Mouse (Mus musculus) MEL (cell line): ENCODE measurements around the gene Flt3l. TPM values are rescaled to one million over a fixed set of nuclear protein-coding genes. Genes with fewer than 3 reads are reported as not detected.
A peak's percentile ranks its signal among the peaks of the same experiment; 100 is the strongest.

ENCODE experiments used
- DNase-seq: peaks from one replicate; pipeline ENCODE4 v3.0.0; 2011; ENCODE audit warnings: low read depth, low spot score
- H3K27ac ChIP-seq: 2 replicates; pipeline ENCODE4 v1.5.1; 2012; ENCODE audit warnings: low read depth, mild to moderate bottlenecking, control low read depth, low read length, moderate library complexity; ENCODE audit not compliant: control insufficient read depth
- H3K27me3 ChIP-seq, 2 experiments: fragments of 150-350 bp in 1 of 2; sonication (generic) in 1 of 2; 2 replicates each; pipeline ENCODE4 v1.6.1; 2012; ENCODE audit warnings: low read length in 2 of 2, mild to moderate bottlenecking in 2 of 2, improper control_type of control experiment in 1 of 2, moderate library complexity in 1 of 2; ENCODE audit not compliant: insufficient read depth in 2 of 2, control insufficient read depth in 1 of 2
- H3K36me3 ChIP-seq, 2 experiments: 2 replicates each; pipeline ENCODE4 v1.6.1; 2012 to 2014; ENCODE audit warnings: low read length in 2 of 2, improper control_type of control experiment in 1 of 2, inconsistent platforms in 1 of 2, mild to moderate bottlenecking in 1 of 2; ENCODE audit not compliant: insufficient read depth in 2 of 2, control insufficient read depth in 1 of 2
- H3K4me1 ChIP-seq, 2 experiments: fragments of 150-350 bp in 1 of 2; sonication (generic) in 1 of 2; 2 replicates each; pipeline ENCODE4 v1.6.1; 2012; ENCODE audit warnings: low read length in 2 of 2, improper control_type of control experiment in 1 of 2, mild to moderate bottlenecking in 1 of 2; ENCODE audit not compliant: insufficient read depth in 2 of 2, control insufficient read depth in 1 of 2
- H3K4me3 ChIP-seq, 2 experiments: fragments of 150-350 bp in 1 of 2; sonication (generic) in 1 of 2; 2 replicates each; pipeline ENCODE4 v1.5.1; 2012; ENCODE audit warnings: low read depth in 2 of 2, low read length in 2 of 2, mild to moderate bottlenecking in 2 of 2, moderate library complexity in 2 of 2, control low read depth in 1 of 2, improper control_type of control experiment in 1 of 2; ENCODE audit not compliant: control insufficient read depth in 1 of 2, insufficient read depth in 1 of 2
- H3K79me2 ChIP-seq: 2 replicates; pipeline ENCODE4 v1.6.1; 2012; ENCODE audit warnings: mild to moderate bottlenecking, low read length, moderate library complexity; ENCODE audit not compliant: control insufficient read depth, poor library complexity, insufficient read depth
- H3K9ac ChIP-seq: 2 replicates; pipeline ENCODE4 v1.6.1; 2012; ENCODE audit warnings: low read depth, mild to moderate bottlenecking, control low read depth, low read length, moderate library complexity; ENCODE audit not compliant: control insufficient read depth, poor library complexity, severe bottlenecking
- H3K9me3 ChIP-seq: fragments of 150-350 bp; sonication (generic); replicated peaks from 2 replicates; pipeline ENCODE4 v1.6.1; 2012; ENCODE audit warnings: mild to moderate bottlenecking, low read length, improper control_type of control experiment, moderate library complexity; ENCODE audit not compliant: insufficient read depth
- BHLHE40 ChIP-seq: IDR thresholded peaks from 2 replicates; pipeline ENCODE4 v1.6.1; 2012; ENCODE audit warnings: low read depth, mild to moderate bottlenecking, inconsistent platforms, low read length, improper control_type of control experiment, borderline replicate concordance
- CTCF ChIP-seq, 3 experiments: IDR thresholded peaks in 2 of 3; conservative IDR thresholded peaks in 1 of 3; 2 replicates each; pipeline ENCODE4 v1.5.1; 2011 to 2012; ENCODE audit warnings: low read length in 3 of 3, low read depth in 2 of 3, mild to moderate bottlenecking in 2 of 3, improper control_type of control experiment in 1 of 3, inconsistent platforms in 1 of 3, mixed read lengths in 1 of 3, moderate library complexity in 1 of 3; ENCODE audit not compliant: control insufficient read depth in 1 of 3, insufficient read depth in 1 of 3, poor library complexity in 1 of 3, severe bottlenecking in 1 of 3
- E2F4 ChIP-seq: IDR thresholded peaks from 2 replicates; pipeline ENCODE4 v1.6.1; 2011; ENCODE audit warnings: low read depth, low read length, improper control_type of control experiment, borderline replicate concordance
- ELF1 ChIP-seq: IDR thresholded peaks from 2 replicates; pipeline ENCODE4 v1.6.1; 2014; ENCODE audit warnings: low read depth, mild to moderate bottlenecking, inconsistent platforms, low read length, improper control_type of control experiment, moderate library complexity
- EP300 ChIP-seq, 2 experiments: IDR thresholded peaks; 2 replicates each; pipeline ENCODE4 v1.6.1; 2011; ENCODE audit warnings: improper control_type of control experiment in 2 of 2, low read length in 2 of 2, low read depth in 1 of 2, mild to moderate bottlenecking in 1 of 2
- ETS1 ChIP-seq: IDR thresholded peaks from 2 replicates; pipeline ENCODE4 v1.6.1; 2012; ENCODE audit warnings: low read depth, mild to moderate bottlenecking, inconsistent platforms, low read length, improper control_type of control experiment, moderate library complexity
- GABPA ChIP-seq: IDR thresholded peaks from 2 replicates; pipeline ENCODE4 v1.6.1; 2012; ENCODE audit warnings: low read depth, mild to moderate bottlenecking, inconsistent platforms, low read length, improper control_type of control experiment, moderate library complexity
- GATA1 ChIP-seq: IDR thresholded peaks from 2 replicates; pipeline ENCODE4 v1.6.1; 2011; ENCODE audit warnings: low read depth, low read length, improper control_type of control experiment
- HCFC1 ChIP-seq: IDR thresholded peaks from 2 replicates; pipeline ENCODE4 v1.6.1; 2012; ENCODE audit warnings: low read depth, mild to moderate bottlenecking, inconsistent platforms, low read length, improper control_type of control experiment, moderate library complexity
- KAT2A ChIP-seq: conservative IDR thresholded peaks from 2 replicates; pipeline ENCODE4 v1.6.1; 2012; ENCODE audit warnings: low read depth, low read length, improper control_type of control experiment, inconsistent platforms
- MAFK ChIP-seq: IDR thresholded peaks from 2 replicates; pipeline ENCODE4 v1.6.1; 2011; ENCODE audit warnings: low read depth, mild to moderate bottlenecking, low read length, improper control_type of control experiment, borderline replicate concordance
- MAX ChIP-seq: IDR thresholded peaks from 2 replicates; pipeline ENCODE4 v1.6.1; 2011; ENCODE audit warnings: low read length, improper control_type of control experiment
- MEF2A ChIP-seq: IDR thresholded peaks from 2 replicates; pipeline ENCODE4 v1.6.1; 2014; ENCODE audit warnings: low read depth, mild to moderate bottlenecking, inconsistent platforms, low read length, improper control_type of control experiment; ENCODE audit not compliant: poor library complexity, insufficient replicate concordance, severe bottlenecking; ENCODE audit errors: extremely low read depth
- MYB ChIP-seq: IDR thresholded peaks from 2 replicates; pipeline ENCODE4 v1.6.1; 2011; ENCODE audit warnings: mild to moderate bottlenecking, low read depth, low read length, improper control_type of control experiment
- MYC ChIP-seq: IDR thresholded peaks from 2 replicates; pipeline ENCODE4 v1.6.1; 2011; ENCODE audit warnings: low read depth, mild to moderate bottlenecking, low read length, improper control_type of control experiment, moderate library complexity
- RAD21 ChIP-seq: IDR thresholded peaks from 2 replicates; pipeline ENCODE4 v1.6.1; 2011; ENCODE audit warnings: mild to moderate bottlenecking, low read depth, low read length, improper control_type of control experiment
- RCOR1 ChIP-seq: IDR thresholded peaks from 2 replicates; pipeline ENCODE4 v1.6.1; 2012; ENCODE audit warnings: low read depth, mild to moderate bottlenecking, inconsistent platforms, low read length, improper control_type of control experiment
- SIN3A ChIP-seq: IDR thresholded peaks from 2 replicates; pipeline ENCODE4 v1.6.1; 2012; ENCODE audit warnings: low read length, improper control_type of control experiment, inconsistent platforms
- SMC3 ChIP-seq: IDR thresholded peaks from 2 replicates; pipeline ENCODE4 v1.6.1; 2011; ENCODE audit warnings: low read depth, low read length, improper control_type of control experiment
- TAL1 ChIP-seq: IDR thresholded peaks from 2 replicates; pipeline ENCODE4 v1.6.1; 2012; ENCODE audit warnings: mild to moderate bottlenecking, inconsistent platforms, low read length, moderate library complexity, mixed read lengths
- TCF12 ChIP-seq: IDR thresholded peaks from 2 replicates; pipeline ENCODE4 v1.6.1; 2014; ENCODE audit warnings: low read depth, mild to moderate bottlenecking, inconsistent platforms, low read length, improper control_type of control experiment, moderate library complexity
- UBTF ChIP-seq: IDR thresholded peaks from 2 replicates; pipeline ENCODE4 v1.6.1; 2012; ENCODE audit warnings: low read depth, mild to moderate bottlenecking, inconsistent platforms, low read length, improper control_type of control experiment, moderate library complexity, borderline replicate concordance; ENCODE audit not compliant: insufficient read depth
- USF1 ChIP-seq: IDR thresholded peaks from 2 replicates; pipeline ENCODE4 v1.6.1; 2014; ENCODE audit warnings: low read depth, mild to moderate bottlenecking, inconsistent platforms, low read length, improper control_type of control experiment, moderate library complexity
- USF2 ChIP-seq, 2 experiments: IDR thresholded peaks; 2 replicates each; pipeline ENCODE4 v1.6.1; 2011 to 2012; ENCODE audit warnings: improper control_type of control experiment in 2 of 2, low read length in 2 of 2, borderline replicate concordance in 1 of 2, inconsistent platforms in 1 of 2, low read depth in 1 of 2, mild to moderate bottlenecking in 1 of 2; ENCODE audit not compliant: insufficient read depth in 1 of 2
- ZC3H11A ChIP-seq: IDR thresholded peaks from 2 replicates; pipeline ENCODE4 v1.6.1; 2012; ENCODE audit warnings: low read depth, mild to moderate bottlenecking, inconsistent platforms, low read length, improper control_type of control experiment
- ZKSCAN1 ChIP-seq: IDR thresholded peaks from 2 replicates; pipeline ENCODE4 v1.6.1; 2012; ENCODE audit warnings: low read depth, mild to moderate bottlenecking, inconsistent platforms, low read length, improper control_type of control experiment, moderate library complexity
- polyA plus RNA-seq, 2 experiments: library from polyadenylated mRNA; stranded (reverse) in 1 of 2; unstranded in 1 of 2; fragments of >175 nt in 1 of 2; fragments of >200 nt in 1 of 2; gene quantifications; 2 replicates each; pipeline versions ENCODE4 v1.2.1 to v1.2.4; 2012; ENCODE audit warnings: low replicate concordance in 2 of 2, low read depth in 1 of 2; ENCODE audit not compliant: insufficient read length in 2 of 2, insufficient read depth in 1 of 2, missing spikeins in 1 of 2
- total RNA-seq: library from RNA; depleted of rRNA; stranded (reverse); fragments of 300-350 nt; gene quantifications from 2 replicates; pipeline ENCODE4 v1.2.3, GENCODE M21; 2012

Gene Flt3l
- total and polyA plus RNA-seq, 3 experiments = 13.0 to 35.4 TPM; not detected in 1

DNA sequence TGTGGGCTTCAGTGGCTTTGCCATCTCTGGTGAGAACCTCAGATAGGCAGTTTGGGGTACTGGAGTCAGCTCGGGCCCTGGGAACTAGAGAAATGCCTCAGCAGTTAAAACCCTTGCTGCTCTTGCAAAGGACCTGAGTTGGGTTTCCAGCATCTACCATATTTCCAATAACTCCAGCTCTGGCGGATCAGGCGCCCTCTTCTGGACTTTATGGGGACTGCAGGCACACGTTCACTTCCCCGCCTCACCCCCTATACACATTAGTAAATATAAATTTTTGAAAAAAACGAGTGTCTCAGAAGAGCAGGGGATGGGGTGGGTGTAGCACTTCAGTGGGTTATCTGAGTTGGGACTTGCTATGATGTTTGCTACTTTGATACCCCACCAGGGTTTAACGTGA, 36.7 kb upstream of the Flt3l start (continued):
- TF ChIP-seq BHLHE40 = no peak
- TF ChIP-seq EP300 (IDR thresholded peaks at IDR 0.05; ENCODE audit: low read depth in 1 of 2, low read length in 2 of 2) = no peak
- TF ChIP-seq CTCF (IDR thresholded peaks at IDR 0.05 in 2 of 3, conservative IDR thresholded peaks at IDR 0.05 in 1 of 3; ENCODE audit: control insufficient read depth in 1 of 3, insufficient read depth in 1 of 3, low read depth in 2 of 3, low read length in 3 of 3, poor library complexity in 1 of 3, severe bottlenecking in 1 of 3) = peak; percentile 69 to 78 (median 70)
- no peak for TF ChIP-seq MYB
- peak; percentile 70 for TF ChIP-seq SMC3
- TF ChIP-seq USF2 (IDR thresholded peaks at IDR 0.05; ENCODE audit: borderline replicate concordance in 1 of 2, insufficient read depth in 1 of 2, low read depth in 1 of 2, low read length in 2 of 2) = no peak
- TF ChIP-seq ELF1 = no peak
- no peak for TF ChIP-seq GABPA
- peak; percentile 23; the same call in 1 of the 2 replicates for TF ChIP-seq ZC3H11A
- no peak for TF ChIP-seq ZKSCAN1
- no peak for TF ChIP-seq UBTF
- 0 out of 2 replicates have a peak, but pooled peaks have one; percentile 26 for TF ChIP-seq SIN3A
- TF ChIP-seq GATA1 = no peak
- no peak for TF ChIP-seq MAFK
- no peak for TF ChIP-seq MYC
- no peak for TF ChIP-seq MAX
- TF ChIP-seq RAD21 = peak; percentile 29
- TF ChIP-seq USF1 = no peak
- TF ChIP-seq KAT2A = no peak
- TF ChIP-seq E2F4 = no peak

DNA sequence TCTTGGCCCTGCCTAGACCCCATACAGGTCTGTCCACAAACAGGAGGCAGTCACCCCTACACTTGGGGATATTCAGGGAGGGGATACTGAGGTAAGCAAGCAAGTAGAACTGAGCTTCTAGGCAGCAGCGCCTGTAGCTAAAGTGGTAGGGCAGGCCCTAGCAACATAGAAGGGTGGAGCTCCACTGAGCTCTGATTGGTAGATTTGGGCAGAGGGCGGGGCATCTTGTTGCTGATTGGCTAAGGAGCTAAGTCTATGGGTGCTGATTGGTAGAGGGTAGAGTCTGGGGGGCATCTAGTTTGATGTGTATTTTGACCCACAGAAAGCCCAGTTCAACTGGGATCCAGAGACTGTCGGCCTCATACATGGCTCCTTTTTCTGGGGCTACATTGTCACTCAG, 33.3 kb upstream of the Flt3l start:
- H3K27ac ChIP-seq = no peak overlapping the region
- H3K27me3 ChIP-seq = peaks cover 4% of the 10 kb centered on the region in 2 experiments
- no peaks in the 10 kb centered on the region for H3K9me3 ChIP-seq
- no peak overlapping the region for H3K4me3 ChIP-seq
- no peak overlapping the region for H3K9ac ChIP-seq
- no peaks in the 10 kb centered on the region for H3K36me3 ChIP-seq
- no peak for DNase-seq
- H3K79me2 ChIP-seq = no peaks in the 10 kb centered on the region
- no peak for TF ChIP-seq RAD21
- no peak for TF ChIP-seq ETS1
- TF ChIP-seq MEF2A = no peak
- no peak for TF ChIP-seq RCOR1
- TF ChIP-seq USF1 = no peak
- no peak for TF ChIP-seq BHLHE40
- no peak for TF ChIP-seq GABPA
- no peak for TF ChIP-seq TAL1
- no peak for TF ChIP-seq UBTF
- no peak for TF ChIP-seq HCFC1
- no peak for TF ChIP-seq SMC3
- TF ChIP-seq ZC3H11A = no peak
- no peak for TF ChIP-seq USF2 (IDR thresholded peaks at IDR 0.05; ENCODE audit: borderline replicate concordance in 1 of 2, insufficient read depth in 1 of 2, low read depth in 1 of 2, low read length in 2 of 2)
- no peak for TF ChIP-seq TCF12
- TF ChIP-seq, all 39 proteins: peak for 0
- H3K4me1 ChIP-seq = no peaks in the 10 kb centered on the region
